Mouse (Mus musculus): ENCODE results near the gene Nr2c2. TPM values are rescaled to one million over a fixed set of nuclear protein-coding genes. Genes with fewer than 3 reads are reported as not detected.

Gene Nr2c2
- polyA plus RNA-seq, 1 experiment, result 22.1 TPM

DNA sequence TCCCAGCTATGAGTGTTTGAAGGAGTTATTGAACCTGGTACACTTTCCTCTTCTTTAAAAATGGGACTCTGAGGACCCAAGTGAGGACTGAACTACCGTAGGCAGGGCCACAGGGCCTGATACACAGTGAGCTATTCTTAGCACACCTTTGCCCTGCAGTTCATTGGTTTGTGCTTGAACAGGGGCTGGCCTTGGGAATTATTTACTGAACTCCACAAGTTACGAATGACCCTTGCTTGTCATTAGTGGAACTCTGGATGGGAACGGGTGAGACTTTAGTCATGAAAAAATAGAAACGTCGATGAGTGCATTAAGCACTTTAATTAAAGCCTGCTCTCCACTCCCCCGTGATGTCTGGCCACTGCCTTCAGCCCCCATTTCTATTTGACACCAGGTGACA, 130.4 kb downstream of the Nr2c2 start:
- no peaks in the 10 kb centered on the region for H3K4me1 ChIP-seq (ENCODE audit: control insufficient read depth, insufficient read depth, low read length)
- 68% methylated on average over 6 of the region's 6 CpGs for WGBS
- TF ChIP-seq CTCF (IDR thresholded peaks at IDR 0.05; ENCODE audit: insufficient read depth, low read length) (no peak), POLR2A (IDR thresholded peaks at IDR 0.05; ENCODE audit: borderline replicate concordance, extremely low read depth, low read depth, low read length) (no peak)
- no peak for DNase-seq
- no peak overlapping the region for H3K4me3 ChIP-seq (replicated peaks; ENCODE audit: extremely low read depth, low read depth, low read length)

DNA sequence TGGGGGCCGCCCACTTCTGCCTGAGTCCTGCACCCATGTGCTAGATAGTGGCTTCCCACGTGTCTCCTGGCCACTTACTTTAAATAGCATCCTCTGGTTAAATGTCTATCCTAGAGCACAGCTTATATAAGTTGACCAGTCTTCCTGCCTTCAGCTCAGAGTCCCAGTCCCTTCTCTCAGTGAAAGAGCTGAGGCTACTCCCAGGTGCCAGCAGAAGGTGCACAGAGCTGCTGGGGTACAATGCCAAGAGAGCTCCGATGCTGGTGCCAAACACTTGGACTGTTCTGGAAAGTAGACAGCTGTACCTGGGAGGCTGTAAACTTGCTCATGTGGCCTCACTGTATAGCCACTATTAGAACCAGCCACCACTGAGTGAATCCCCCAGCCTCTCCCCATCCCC, 130.8 kb downstream of the Nr2c2 start:
- no peak for DNase-seq
- Histone ChIP-seq H3K4me3 (replicated peaks; ENCODE audit: extremely low read depth, low read depth, low read length) (no peak overlapping the region), H3K4me1 (ENCODE audit: control insufficient read depth, insufficient read depth, low read length) (no peaks in the 10 kb centered on the region)
- TF ChIP-seq CTCF (IDR thresholded peaks at IDR 0.05; ENCODE audit: insufficient read depth, low read length), result no peak
- no peak for TF ChIP-seq POLR2A (IDR thresholded peaks at IDR 0.05; ENCODE audit: borderline replicate concordance, extremely low read depth, low read depth, low read length)
- WGBS, result 74% methylated on average over 3 of the region's 3 CpGs

Other genes starting within 250 kb of the Nr2c2 start
- 2.7 and 3.8 TPM in 2 replicates for gene Ccdc174, start 213.3 kb upstream of the Nr2c2 start, polyA plus RNA-seq (2012; rRNA removed)
- gene 4930590J08Rik, start 188.6 kb upstream of the Nr2c2 start, polyA plus RNA-seq (2012; rRNA removed), result 0.22 TPM in 2 replicates
- 31.2 and 32.6 TPM in 2 replicates for gene Fgd5, start 112.5 kb upstream of the Nr2c2 start, polyA plus RNA-seq (2012; rRNA removed)
- gene Mrps25, start 92.6 kb downstream of the Nr2c2 start, polyA plus RNA-seq (2012; rRNA removed), result 5.6 and 6.2 TPM in 2 replicates
- gene Rbsn, start 123.5 kb downstream of the Nr2c2 start, polyA plus RNA-seq (2012; rRNA removed), result 9.7 and 13.3 TPM in 2 replicates
- gene Trh, start 153.3 kb downstream of the Nr2c2 start, polyA plus RNA-seq (2012; rRNA removed), result not detected in 2 replicates

Data from lung, adult 2 months (tissue).